11 mouse cellular contexts compared by ENCODE assay signal in genomic region chr7:36706636-36707035, GRCm38 (mm10). TPM values are rescaled to one million over a fixed set of nuclear protein-coding genes. Genes with fewer than 3 reads are reported as not detected.
DNase-seq lines count a peak whose midpoint lies in the region; ATAC-seq and TF ChIP-seq lines count a peak whose summit lies in the region.
"Had no signal": no experiment of that assay in that cellular context is flagged by ENCODE, and none has a peak within 500 bp of the region (broad histone marks: within the 10 kb centered on the region; RNA-seq: fewer than 3 reads in every experiment).

No protein-coding gene starts in this region.

- DNase-seq in kidney, adult 9 months: no peak
- peak; percentile 70 for DNase-seq in brain, embryonic 14.5 days (ENCODE audit: low read depth)
- no peak for DNase-seq in forebrain, embryonic 14.5 days (ENCODE audit: low spot score)
- no peak for DNase-seq in cerebellum, postnatal 36 days
- DNase-seq in adrenal gland, postnatal 10 days: no peak
- DNase-seq in gastrocnemius, postnatal 14 days: no peak
- DNase-seq: cerebellum, postnatal 10 days; kidney, postnatal 14 days had no signal

- 27% methylated on average over 10 of the region's 10 CpGs for WGBS in kidney, embryonic 15.5 days
- WGBS in forebrain, embryonic 14.5 days: 6% methylated on average over 8 of the region's 10 CpGs
- WGBS in limb, embryonic 12.5 days: 15% methylated on average over 7 of the region's 10 CpGs

- H3K27ac ChIP-seq in kidney, embryonic 15.5 days: peak overlapping the region; percentile 58; the same call in 1 of the 2 replicates
- H3K27ac ChIP-seq in forebrain, embryonic 14.5 days (ENCODE audit: low read depth, low read length): peak overlapping the region; percentile 76
- 0 out of 2 replicates have a peak overlapping the region, but pooled peaks have one; percentile 41 for H3K27ac ChIP-seq in limb, embryonic 12.5 days

- peaks cover 46% of the 10 kb centered on the region for H3K4me1 ChIP-seq in kidney, embryonic 15.5 days
- H3K4me1 ChIP-seq in forebrain, embryonic 14.5 days (ENCODE audit: control insufficient read depth, insufficient read depth, low read length): peaks cover 40% of the 10 kb centered on the region
- H3K4me1 ChIP-seq in limb, embryonic 12.5 days (replicated peaks): peaks cover 53% of the 10 kb centered on the region

- intact Hi-C loops in gastrocnemius, postnatal 14 days (cut with DNase I; ENCODE audit: low total_unique reads): loop anchor here (10.0 kb wide), 1 partner anchor 638 kb away; no protein-coding TSS in a partner anchor

- ATAC-seq in kidney, embryonic 15.5 days (replicated peaks; ENCODE audit: low FRiP score): no peak; the same call in 1 of the 2 replicates
- ATAC-seq in forebrain, embryonic 14.5 days: peak; percentile 18
- ATAC-seq in limb, embryonic 12.5 days (ENCODE audit: insufficient number of reproducible peaks, insufficient read depth, low FRiP score, low TSS enrichment, low read depth): no peak
- ATAC-seq: activated CD4-positive, CD25-positive, alpha-beta regulatory T cell, adult 4 months had no signal

- TF ChIP-seq CTCF in brain, embryonic 14.5 days (IDR thresholded peaks at IDR 0.05; ENCODE audit: borderline replicate concordance, extremely low read depth, insufficient read depth, insufficient read length): no peak

- H3K4me3 ChIP-seq in kidney, embryonic 15.5 days (replicated peaks): no peak overlapping the region
- no peak overlapping the region for H3K4me3 ChIP-seq in forebrain, embryonic 14.5 days (ENCODE audit: low read depth, low read length)
- no peak overlapping the region for H3K4me3 ChIP-seq in limb, embryonic 12.5 days (replicated peaks)

- peaks cover 24% of the 10 kb centered on the region for H3K27me3 ChIP-seq in kidney, embryonic 15.5 days
- no peaks in the 10 kb centered on the region for H3K27me3 ChIP-seq in forebrain, embryonic 14.5 days (replicated peaks; ENCODE audit: control insufficient read depth, insufficient read depth, low read length)
- no peaks in the 10 kb centered on the region for H3K27me3 ChIP-seq in limb, embryonic 12.5 days

- TF ChIP-seq POLR2A in brain, embryonic 14.5 days (IDR thresholded peaks at IDR 0.05; ENCODE audit: borderline replicate concordance, extremely low read depth, insufficient read depth, insufficient read length, poor library complexity, severe bottlenecking): no peak

- peak overlapping the region; percentile 54; the same call in 1 of the 2 replicates for H3K4me2 ChIP-seq in kidney, embryonic 15.5 days
- H3K4me2 ChIP-seq in forebrain, embryonic 14.5 days (ENCODE audit: low read length): 0 out of 2 replicates have a peak overlapping the region, but pooled peaks have one; percentile 44
- peak overlapping the region; percentile 50 for H3K4me2 ChIP-seq in limb, embryonic 12.5 days

- no peaks in the 10 kb centered on the region for H3K36me3 ChIP-seq in kidney, embryonic 15.5 days
- no peaks in the 10 kb centered on the region for H3K36me3 ChIP-seq in forebrain, embryonic 14.5 days (ENCODE audit: control insufficient read depth, insufficient read depth, low read length)
- no peaks in the 10 kb centered on the region for H3K36me3 ChIP-seq in limb, embryonic 12.5 days

- H3K9ac ChIP-seq in kidney, embryonic 15.5 days: no peak overlapping the region
- H3K9ac ChIP-seq in forebrain, embryonic 14.5 days (ENCODE audit: low read length): no peak overlapping the region
- no peak overlapping the region for H3K9ac ChIP-seq in limb, embryonic 12.5 days (replicated peaks)

- H3K9me3 ChIP-seq in kidney, embryonic 15.5 days (replicated peaks): no peaks in the 10 kb centered on the region
- H3K9me3 ChIP-seq in forebrain, embryonic 14.5 days (replicated peaks; ENCODE audit: control insufficient read depth, low read length): no peaks in the 10 kb centered on the region
- no peaks in the 10 kb centered on the region for H3K9me3 ChIP-seq in limb, embryonic 12.5 days

RNA-seq across cellular contexts. Expression of gene Tshz3, which starts 8.7 kb away (rescaled TPM):
- 9.1 and 12.3 TPM in 2 replicates for polyA plus RNA-seq in kidney, embryonic 15.5 days (2015; fragmentation: Nextera tagmentation; extraction: Ambion mirVana)
- polyA plus RNA-seq in brain, embryonic 14.5 days (2012; rRNA removed): 22.7 and 34.9 TPM in 2 replicates
- polyA plus RNA-seq in forebrain, embryonic 14.5 days (2014; fragmentation: Nextera tagmentation; extraction: Ambion mirVana): 10.3 and 13.7 TPM in 2 replicates
- polyA plus RNA-seq in limb, embryonic 12.5 days (2016; fragmentation: Nextera tagmentation; extraction: Ambion mirVana): 10.4 and 10.8 TPM in 2 replicates
- 1 to 10 TPM; 5.1 to 6.1 TPM for total RNA-seq in adrenal gland, postnatal 10 days (2021)
- total RNA-seq in gastrocnemius, postnatal 14 days (2021): 1 to 10 TPM; 5.0 to 5.3 TPM
